Mouse (Mus musculus): ENCODE measurements around the gene Pih1d1. TPM values are rescaled to one million over a fixed set of nuclear protein-coding genes. Genes with fewer than 3 reads are reported as not detected.
A peak's percentile ranks its signal among the peaks of the same experiment; 100 is the strongest.
"Not testable (repeated sequence)": the region's sequence is repeated elsewhere in the genome, so short reads cannot be mapped to it uniquely, and the experiment has no call there.

Gene Pih1d1
- polyA plus RNA-seq (2012; rRNA removed): 80.3 and 84.9 TPM in 2 replicates

- peak; percentile 98 for DNase-seq
- H3K4me1 ChIP-seq (ENCODE audit: control insufficient read depth, insufficient read depth, low read length): no peaks in the 10 kb centered on the region
- peak within 1 kb of the TSS; percentile 96 for H3K27ac ChIP-seq (ENCODE audit: insufficient read depth, low read depth, low read length)
- peak; percentile 74 for TF ChIP-seq POLR2A (IDR thresholded peaks at IDR 0.05; ENCODE audit: low read depth, low read length)
- TF ChIP-seq CTCF (conservative IDR thresholded peaks at IDR 0.05; ENCODE audit: insufficient read depth, insufficient read length, low read depth, low read length): peak; percentile 50
- peak within 1 kb of the TSS; percentile 82 for H3K4me3 ChIP-seq (ENCODE audit: insufficient read depth, low read depth, low read length)
- WGBS: 2% methylated on average over 69 of the region's 69 CpGs
- no peaks in the 10 kb centered on the region for H3K27me3 ChIP-seq (replicated peaks; ENCODE audit: control insufficient read depth, insufficient read depth, low read length)
- no peaks in the 10 kb centered on the region for H3K36me3 ChIP-seq (ENCODE audit: control insufficient read depth, insufficient read depth, low read length)
These were observed at the start of gene Pih1d1, which contains the start of gene Aldh16a1 for GRCm38 (mm10) chr7:45154096-45154992. Pih1d1 (plus strand) TSS chr7:45154303. Aldh16a1 (minus strand) TSS chr7:45154584.

- H3K4me1 ChIP-seq (ENCODE audit: control insufficient read depth, insufficient read depth, low read length): peaks cover 20% of the 10 kb centered on the region
- WGBS: 86% methylated on average over 5 of the region's 5 CpGs
- TF ChIP-seq CTCF (conservative IDR thresholded peaks at IDR 0.05; ENCODE audit: insufficient read depth, insufficient read length, low read depth, low read length): no peak
- TF ChIP-seq POLR2A (IDR thresholded peaks at IDR 0.05; ENCODE audit: low read depth, low read length): no peak
- H3K36me3 ChIP-seq (ENCODE audit: control insufficient read depth, insufficient read depth, low read length): no peaks in the 10 kb centered on the region
- H3K27ac ChIP-seq (ENCODE audit: insufficient read depth, low read depth, low read length): no peak overlapping the region
- H3K4me3 ChIP-seq (ENCODE audit: insufficient read depth, low read depth, low read length): no peak overlapping the region
- H3K27me3 ChIP-seq (replicated peaks; ENCODE audit: control insufficient read depth, insufficient read depth, low read length): no peaks in the 10 kb centered on the region
- no peak for DNase-seq
These were observed 49.2 kb upstream of the Pih1d1 start for GRCm38 (mm10) chr7:45104941-45105340.

DNA sequence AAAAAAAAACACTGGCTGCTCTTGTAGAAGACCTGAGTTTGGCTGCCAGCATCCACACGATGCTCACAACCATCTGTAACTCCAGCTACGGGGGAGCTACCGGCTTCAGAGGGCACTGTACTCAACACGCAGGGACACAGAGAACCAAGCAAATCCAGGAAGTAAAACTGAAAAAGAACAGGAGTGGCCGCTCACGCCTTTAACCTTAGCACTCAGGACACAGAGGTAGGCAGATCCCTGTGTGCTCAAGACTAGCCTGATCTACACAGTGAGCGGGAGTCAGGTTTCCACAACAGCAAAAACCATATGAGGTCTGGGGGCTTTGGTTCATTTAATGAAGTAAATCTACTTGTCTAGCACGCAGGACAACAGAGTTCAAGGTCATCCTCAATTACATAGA lies 48.6 kb upstream of the Pih1d1 start:
- no peak overlapping the region for H3K27ac ChIP-seq (ENCODE audit: insufficient read depth, low read depth, low read length)
- no peak overlapping the region for H3K4me3 ChIP-seq (ENCODE audit: insufficient read depth, low read depth, low read length)
- no peak for DNase-seq
- no peaks in the 10 kb centered on the region for H3K36me3 ChIP-seq (ENCODE audit: control insufficient read depth, insufficient read depth, low read length)
- WGBS: 63% methylated on average over 8 of the region's 8 CpGs
- peaks cover 20% of the 10 kb centered on the region for H3K4me1 ChIP-seq (ENCODE audit: control insufficient read depth, insufficient read depth, low read length)
- TF ChIP-seq CTCF (conservative IDR thresholded peaks at IDR 0.05; ENCODE audit: insufficient read depth, insufficient read length, low read depth, low read length): no peak
- TF ChIP-seq POLR2A (IDR thresholded peaks at IDR 0.05; ENCODE audit: low read depth, low read length): no peak
- no peaks in the 10 kb centered on the region for H3K27me3 ChIP-seq (replicated peaks; ENCODE audit: control insufficient read depth, insufficient read depth, low read length)

- H3K27me3 ChIP-seq (replicated peaks; ENCODE audit: control insufficient read depth, insufficient read depth, low read length): no peaks in the 10 kb centered on the region
- no peak overlapping the region for H3K27ac ChIP-seq (ENCODE audit: insufficient read depth, low read depth, low read length)
- TF ChIP-seq POLR2A (IDR thresholded peaks at IDR 0.05; ENCODE audit: low read depth, low read length) (no peak), CTCF (conservative IDR thresholded peaks at IDR 0.05; ENCODE audit: insufficient read depth, insufficient read length, low read depth, low read length) (no peak)
- H3K36me3 ChIP-seq (ENCODE audit: control insufficient read depth, insufficient read depth, low read length): no peaks in the 10 kb centered on the region
- H3K4me1 ChIP-seq (ENCODE audit: control insufficient read depth, insufficient read depth, low read length): peaks cover 20% of the 10 kb centered on the region
- no peak overlapping the region for H3K4me3 ChIP-seq (ENCODE audit: insufficient read depth, low read depth, low read length)
- no peak for DNase-seq
- 89% methylated on average over 6 of the region's 6 CpGs for WGBS
These were observed 47.7 kb upstream of the Pih1d1 start for GRCm38 (mm10) chr7:45106441-45106840.

- no peaks in the 10 kb centered on the region for H3K27me3 ChIP-seq (replicated peaks; ENCODE audit: control insufficient read depth, insufficient read depth, low read length)
- DNase-seq: no peak
- H3K4me1 ChIP-seq (ENCODE audit: control insufficient read depth, insufficient read depth, low read length): peaks cover 15% of the 10 kb centered on the region; the same call in 1 of the 2 replicates
- WGBS: 67% methylated on average over 5 of the region's 5 CpGs
- H3K36me3 ChIP-seq (ENCODE audit: control insufficient read depth, insufficient read depth, low read length): no peaks in the 10 kb centered on the region
- H3K27ac ChIP-seq (ENCODE audit: insufficient read depth, low read depth, low read length): no peak overlapping the region
- TF ChIP-seq CTCF (conservative IDR thresholded peaks at IDR 0.05; ENCODE audit: insufficient read depth, insufficient read length, low read depth, low read length): no peak
- H3K4me3 ChIP-seq (ENCODE audit: insufficient read depth, low read depth, low read length): no peak overlapping the region
These were observed 47.0 kb upstream of the Pih1d1 start for GRCm38 (mm10) chr7:45107052-45107645.

GRCm38 (mm10) chr7:45110089-45110488 lies 44.0 kb upstream of the Pih1d1 start:
- not testable (repeated sequence) for DNase-seq; H3K36me3 ChIP-seq (ENCODE audit: control insufficient read depth, insufficient read depth, low read length); H3K27me3 ChIP-seq (replicated peaks; ENCODE audit: control insufficient read depth, insufficient read depth, low read length); H3K27ac ChIP-seq (ENCODE audit: insufficient read depth, low read depth, low read length); H3K4me1 ChIP-seq (ENCODE audit: control insufficient read depth, insufficient read depth, low read length); H3K4me3 ChIP-seq (ENCODE audit: insufficient read depth, low read depth, low read length)
- WGBS: 90% methylated on average over 4 of the region's 4 CpGs

GRCm38 (mm10) chr7:45111940-45112339 lies 42.2 kb upstream of the Pih1d1 start:
- TF ChIP-seq CTCF (conservative IDR thresholded peaks at IDR 0.05; ENCODE audit: insufficient read depth, insufficient read length, low read depth, low read length) (no peak), POLR2A (IDR thresholded peaks at IDR 0.05; ENCODE audit: low read depth, low read length) (no peak)
- no peak for DNase-seq
- Histone ChIP-seq H3K27me3 (replicated peaks; ENCODE audit: control insufficient read depth, insufficient read depth, low read length) (no peaks in the 10 kb centered on the region), H3K4me1 (ENCODE audit: control insufficient read depth, insufficient read depth, low read length) (no peaks in the 10 kb centered on the region), H3K4me3 (ENCODE audit: insufficient read depth, low read depth, low read length) (no peak overlapping the region), H3K36me3 (ENCODE audit: control insufficient read depth, insufficient read depth, low read length) (no peaks in the 10 kb centered on the region), H3K27ac (ENCODE audit: insufficient read depth, low read depth, low read length) (no peak overlapping the region)
- 72% methylated on average over 2 of the region's 2 CpGs for WGBS
